Mouse (Mus musculus): ENCODE data around the gene Rarb.

Gene Rarb

GRCm38 (mm10) chr14:16537433-16537832 lies 281.5 kb downstream of the Rarb start:
- DNase-seq (ENCODE audit: low read depth, low spot score) = no peak

- no peak for DNase-seq (ENCODE audit: low read depth, low spot score)
Measured at GRCm38 (mm10) chr14:16528631-16529030, 290.3 kb downstream of the Rarb start.

- no peak for DNase-seq (ENCODE audit: low read depth, low spot score)
Measured at GRCm38 (mm10) chr14:16526120-16526519, 292.8 kb downstream of the Rarb start.

GRCm38 (mm10) chr14:16525137-16525924 lies 293.6 kb downstream of the Rarb start:
- no peak for DNase-seq (ENCODE audit: low read depth, low spot score)

- no peak for DNase-seq (ENCODE audit: low read depth, low spot score)
Measured at GRCm38 (mm10) chr14:16522852-16523251, 296.1 kb downstream of the Rarb start.

- no peak for DNase-seq (ENCODE audit: low read depth, low spot score)
Measured at GRCm38 (mm10) chr14:16519588-16520167, 299.3 kb downstream of the Rarb start.

GRCm38 (mm10) chr14:16517958-16518357 lies 301.0 kb downstream of the Rarb start:
- DNase-seq (ENCODE audit: low read depth, low spot score) = peak; percentile 13

GRCm38 (mm10) chr14:16515731-16516130 lies 303.2 kb downstream of the Rarb start:
- DNase-seq (ENCODE audit: low read depth, low spot score) = no peak

- no peak for DNase-seq (ENCODE audit: low read depth, low spot score)
Measured at GRCm38 (mm10) chr14:16510574-16510973, 308.4 kb downstream of the Rarb start.

- DNase-seq (ENCODE audit: low read depth, low spot score) = no peak
Measured at GRCm38 (mm10) chr14:16509825-16510224, 309.1 kb downstream of the Rarb start.

GRCm38 (mm10) chr14:16508760-16509159 lies 310.2 kb downstream of the Rarb start:
- no peak for DNase-seq (ENCODE audit: low read depth, low spot score)

- no peak for DNase-seq (ENCODE audit: low read depth, low spot score)
Measured at GRCm38 (mm10) chr14:16497226-16497661, 321.7 kb downstream of the Rarb start.

- peak; percentile 8 for DNase-seq (ENCODE audit: low read depth, low spot score)
Measured at GRCm38 (mm10) chr14:16483656-16484380, 335.1 kb downstream of the Rarb start.

- no peak for DNase-seq (ENCODE audit: low read depth, low spot score)
Measured at GRCm38 (mm10) chr14:16480621-16481020, 338.3 kb downstream of the Rarb start.

GRCm38 (mm10) chr14:16479521-16479920 lies 339.4 kb downstream of the Rarb start:
- no peak for DNase-seq (ENCODE audit: low read depth, low spot score)

GRCm38 (mm10) chr14:16478606-16479323 lies 340.2 kb downstream of the Rarb start:
- DNase-seq (ENCODE audit: low read depth, low spot score) = no peak

GRCm38 (mm10) chr14:16448269-16448987 lies 370.5 kb downstream of the Rarb start:
- no peak for DNase-seq (ENCODE audit: low read depth, low spot score)

GRCm38 (mm10) chr14:16447587-16447986 lies 371.4 kb downstream of the Rarb start:
- DNase-seq (ENCODE audit: low read depth, low spot score) = peak; percentile 63

- DNase-seq (ENCODE audit: low read depth, low spot score) = no peak
Measured at GRCm38 (mm10) chr14:16444859-16445258, 374.1 kb downstream of the Rarb start.

GRCm38 (mm10) chr14:16439385-16440126 lies 379.4 kb downstream of the Rarb start:
- DNase-seq (ENCODE audit: low read depth, low spot score) = no peak

All from R1 (cell line).